Mouse (Mus musculus) liver, postnatal 0 days (tissue): ENCODE measurements around the gene Zfp382. TPM values are rescaled to one million over a fixed set of nuclear protein-coding genes. Genes with fewer than 3 reads are reported as not detected.

Source experiments
- ATAC-seq: fragments of 200-750 bp; cut with Nextera tagmentation; 2 replicates; pipeline ENCODE4 v1.8.0; 2017; ENCODE audit warnings: mild to moderate bottlenecking, moderate library complexity
- DNase-seq: peaks from one replicate; pipeline ENCODE4 v3.0.0-alpha.2; 2016
- H3K27ac ChIP-seq: fragments of 300-500 bp; sonication (generic); 2 replicates; pipeline ENCODE4 v1.5.1; 2014; ENCODE audit warnings: antibody characterized with exemption, moderate library complexity, mild to moderate bottlenecking, low read depth
- H3K27me3 ChIP-seq: fragments of 300-500 bp; sonication (generic); 2 replicates; pipeline ENCODE4 v1.6.1; 2014; ENCODE audit warnings: low read length, control low read depth, mixed read lengths; ENCODE audit not compliant: insufficient read depth
- H3K36me3 ChIP-seq: fragments of 300-500 bp; sonication (generic); replicated peaks from 2 replicates; pipeline ENCODE4 v1.6.1; 2014; ENCODE audit warnings: mild to moderate bottlenecking, control low read depth, low read length, moderate library complexity, mixed read lengths; ENCODE audit not compliant: insufficient read depth
- H3K4me1 ChIP-seq: fragments of 300-500 bp; sonication (generic); 2 replicates; pipeline ENCODE4 v1.6.1; 2014; ENCODE audit warnings: antibody characterized with exemption, mild to moderate bottlenecking, control low read depth; ENCODE audit not compliant: insufficient read depth
- H3K4me2 ChIP-seq: fragments of 300-500 bp; sonication (generic); 2 replicates; pipeline ENCODE4 v1.6.1; 2014; ENCODE audit warnings: low read depth, mild to moderate bottlenecking, low read length, moderate library complexity, mixed read lengths
- H3K4me3 ChIP-seq: fragments of 300-500 bp; sonication (generic); 2 replicates; pipeline ENCODE4 v1.5.1; 2014; ENCODE audit warnings: low read depth, low read length
- H3K9ac ChIP-seq: fragments of 300-500 bp; sonication (generic); replicated peaks from 2 replicates; pipeline ENCODE4 v1.6.1; 2014; ENCODE audit warnings: mild to moderate bottlenecking, moderate library complexity
- H3K9me3 ChIP-seq: fragments of 300-500 bp; sonication (generic); 2 replicates; pipeline ENCODE4 v1.6.1; 2016; ENCODE audit warnings: mild to moderate bottlenecking, control low read depth, low read length, mixed read lengths
- CTCF ChIP-seq: sonication (generic); IDR thresholded peaks from 2 replicates; pipeline ENCODE4 v1.5.1; 2016; ENCODE audit warnings: antibody characterized with exemption, low read depth
- EP300 ChIP-seq: IDR thresholded peaks from 2 replicates; pipeline ENCODE4 v1.6.1; 2016; ENCODE audit warnings: antibody characterized with exemption, low read depth, mild to moderate bottlenecking
- WGBS: fragments of 180-500 bp; shearing (Covaris S2); extraction: QIAGEN DNeasy Blood & Tissue Kit; methylation state at CpG from one replicate; pipeline ENCODE4 v1.1.7; 2014; ENCODE audit not compliant: insufficient replicate concordance; 5-methylcytosine and 5-hydroxymethylcytosine counted together
- polyA plus RNA-seq: library from polyadenylated mRNA; unstranded; fragments of >200 nt; fragmentation: Nextera tagmentation; extraction: Ambion mirVana; gene quantifications from 2 replicates; pipeline ENCODE4 v1.2.1, GENCODE M21; 2015

Zfp382 gene
- polyA plus RNA-seq, 1 experiment from 2014 or later: 0.75 TPM

- WGBS: 4% methylated on average over 9 of the region's 9 CpGs
- Histone ChIP-seq H3K4me2 (peak overlapping the region; percentile 87), H3K36me3 (no peaks in the 10 kb centered on the region), H3K27ac (peak overlapping the region; percentile 58), H3K9ac (peak overlapping the region; percentile 39; the same call in 1 of the 2 replicates), H3K9me3 (no peaks in the 10 kb centered on the region), H3K4me1 (peaks cover 26% of the 10 kb centered on the region), H3K27me3 (no peaks in the 10 kb centered on the region), H3K4me3 (peak overlapping the region; percentile 70)
- DNase-seq (peak; percentile 19), ATAC-seq (no peak)
- TF ChIP-seq CTCF: peak; percentile 71
- TF ChIP-seq EP300: no peak
Measured at GRCm38 (mm10) chr7:30090970-30091585, 30.7 kb upstream of the Zfp382 start.

DNA sequence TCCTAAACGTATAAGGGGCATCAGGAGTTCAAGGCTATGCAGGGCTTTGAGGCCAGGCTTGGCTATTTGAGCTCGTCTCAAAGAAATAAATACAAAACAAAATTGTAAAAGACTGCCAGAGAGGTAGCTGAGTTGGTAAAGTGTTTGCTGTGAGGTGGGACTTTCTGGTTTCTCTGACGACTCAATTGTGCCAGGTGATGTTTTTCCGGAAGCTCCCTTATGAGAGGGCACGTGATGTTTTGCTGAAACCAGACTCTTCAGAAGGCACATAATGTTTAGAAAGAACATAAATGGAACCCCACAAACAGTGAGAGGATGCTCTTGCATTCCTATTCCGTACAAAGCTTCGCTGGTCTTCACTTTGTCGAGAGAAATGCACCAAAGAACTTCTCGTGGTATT is 29.1 kb upstream of the Zfp382 start:
- no peak for TF ChIP-seq EP300
- no peak for TF ChIP-seq CTCF
- peaks cover 29% of the 10 kb centered on the region for H3K4me1 ChIP-seq
- H3K9ac ChIP-seq: no peak overlapping the region
- no peaks in the 10 kb centered on the region for H3K36me3 ChIP-seq
- no peak for DNase-seq
- H3K27ac ChIP-seq: no peak overlapping the region
- H3K27me3 ChIP-seq: no peaks in the 10 kb centered on the region
- H3K9me3 ChIP-seq: no peaks in the 10 kb centered on the region
- H3K4me2 ChIP-seq: no peak overlapping the region
- WGBS: 69% methylated on average over 9 of the region's 9 CpGs
- no peak overlapping the region for H3K4me3 ChIP-seq
- no peak for ATAC-seq

- TF ChIP-seq EP300: no peak
- no peak for TF ChIP-seq CTCF
- H3K4me1 ChIP-seq: peaks cover 31% of the 10 kb centered on the region
- no peak for ATAC-seq
- H3K27me3 ChIP-seq: no peaks in the 10 kb centered on the region
- H3K36me3 ChIP-seq: no peaks in the 10 kb centered on the region
- peak overlapping the region; percentile 79 for H3K4me2 ChIP-seq
- H3K27ac ChIP-seq: no peak overlapping the region
- H3K4me3 ChIP-seq: peak overlapping the region; percentile 69
- no peak for DNase-seq
- WGBS: 74% methylated on average over 6 of the region's 6 CpGs
- no peaks in the 10 kb centered on the region for H3K9me3 ChIP-seq
- H3K9ac ChIP-seq: no peak overlapping the region
Measured at GRCm38 (mm10) chr7:30093918-30094415, 27.8 kb upstream of the Zfp382 start.

GRCm38 (mm10) chr7:30094646-30095429 is 26.9 kb upstream of the Zfp382 start, which contains the start of gene Zfp260:
Zfp260 (plus strand) TSS chr7:30094777.
- H3K36me3 ChIP-seq: no peaks in the 10 kb centered on the region
- no peaks in the 10 kb centered on the region for H3K9me3 ChIP-seq
- ATAC-seq (peak; percentile 74), DNase-seq (peak; percentile 87)
- peak; percentile 40; the same call in 1 of the 2 replicates for TF ChIP-seq EP300
- peak; percentile 22; the same call in 1 of the 2 replicates for TF ChIP-seq CTCF
- H3K27me3 ChIP-seq: no peaks in the 10 kb centered on the region
- H3K27ac ChIP-seq: peak within 1 kb of the TSS; percentile 81
- H3K4me2 ChIP-seq: peak within 1 kb of the TSS; percentile 79
- H3K9ac ChIP-seq: peak within 1 kb of the TSS; percentile 66
- H3K4me3 ChIP-seq: peak within 1 kb of the TSS; percentile 69
- peaks cover 23% of the 10 kb centered on the region for H3K4me1 ChIP-seq
- WGBS: under 1% methylated on average over 26 of the region's 26 CpGs

DNA sequence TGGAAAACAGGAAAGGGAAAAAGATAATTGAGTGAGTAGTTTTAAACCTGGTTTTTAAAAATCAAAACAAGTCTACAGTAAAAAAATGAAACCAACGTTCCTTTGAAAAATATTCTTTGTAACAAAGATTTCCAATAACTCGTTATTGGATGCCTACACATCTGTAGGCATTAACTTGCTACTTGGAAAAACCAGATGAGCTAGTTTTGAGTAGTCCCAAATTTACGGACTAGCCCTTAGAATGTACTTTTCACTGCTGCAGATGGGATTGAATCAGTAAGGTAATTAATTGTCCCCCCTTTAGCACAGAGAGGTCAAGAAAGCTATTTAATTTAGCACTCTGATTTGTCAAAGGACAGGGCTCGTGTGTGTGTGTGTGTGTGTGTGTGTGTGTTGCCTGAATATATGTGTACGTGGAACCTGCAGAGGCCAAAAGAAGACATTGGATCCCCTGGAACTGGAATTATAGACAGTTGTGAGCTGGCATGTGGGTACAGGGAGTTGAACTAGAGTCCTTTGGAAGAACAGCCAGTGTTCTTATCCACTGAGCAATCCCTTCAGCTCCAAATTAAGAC is 26.1 kb upstream of the Zfp382 start:
- no peaks in the 10 kb centered on the region for H3K36me3 ChIP-seq
- H3K9me3 ChIP-seq: no peaks in the 10 kb centered on the region
- no peak for TF ChIP-seq CTCF
- no peak for TF ChIP-seq EP300
- peak overlapping the region; percentile 66 for H3K9ac ChIP-seq
- peak overlapping the region; percentile 69 for H3K4me3 ChIP-seq
- peak overlapping the region; percentile 81 for H3K27ac ChIP-seq
- peak overlapping the region; percentile 79 for H3K4me2 ChIP-seq
- peaks cover 23% of the 10 kb centered on the region for H3K4me1 ChIP-seq
- 15% methylated on average over 5 of the region's 5 CpGs for WGBS
- no peaks in the 10 kb centered on the region for H3K27me3 ChIP-seq
- DNase-seq (no peak), ATAC-seq (no peak)

DNA sequence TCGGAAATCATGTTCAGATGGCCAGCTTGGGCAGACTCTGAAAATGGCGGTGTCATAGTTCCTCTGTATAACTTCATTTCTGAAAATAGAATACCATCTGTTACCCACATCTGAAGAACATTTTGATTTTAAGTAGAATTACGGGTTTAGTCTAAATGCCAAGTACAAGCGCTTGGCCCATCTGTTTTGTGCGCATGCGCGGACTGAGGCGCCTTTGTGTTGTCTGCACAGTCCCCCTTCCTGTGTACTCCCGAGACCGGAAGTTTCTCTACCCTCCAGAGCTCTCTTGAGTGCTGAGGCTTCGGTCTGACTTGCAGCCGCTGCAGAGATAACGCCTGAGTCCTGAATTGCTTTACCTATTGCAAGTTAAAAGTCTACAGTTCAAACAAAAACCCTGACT is 22.4 kb upstream of the Zfp382 start:
- DNase-seq (no peak), ATAC-seq (no peak)
- WGBS: 80% methylated on average over 13 of the region's 13 CpGs
- H3K4me1 ChIP-seq: peaks cover 13% of the 10 kb centered on the region
- H3K36me3 ChIP-seq: peaks cover 25% of the 10 kb centered on the region
- TF ChIP-seq EP300: no peak
- TF ChIP-seq CTCF: no peak
- no peak overlapping the region for H3K9ac ChIP-seq
- H3K27me3 ChIP-seq: no peaks in the 10 kb centered on the region
- peaks cover 6% of the 10 kb centered on the region for H3K9me3 ChIP-seq
- no peak overlapping the region for H3K4me3 ChIP-seq
- no peak overlapping the region for H3K4me2 ChIP-seq
- no peak overlapping the region for H3K27ac ChIP-seq
